Mouse (Mus musculus) adrenal gland, adult (tissue): Measurements from ENCODE around the gene Mgat4b.

ENCODE experiments used
- DNase-seq, 2 experiments: peaks; one replicate each; pipeline ENCODE4 v3.0.0; 2022 to 2023; ENCODE audit warnings: low spot score in 1 of 2; ENCODE audit not compliant: inconsistent age in 2 of 2

Mgat4b gene

DNA sequence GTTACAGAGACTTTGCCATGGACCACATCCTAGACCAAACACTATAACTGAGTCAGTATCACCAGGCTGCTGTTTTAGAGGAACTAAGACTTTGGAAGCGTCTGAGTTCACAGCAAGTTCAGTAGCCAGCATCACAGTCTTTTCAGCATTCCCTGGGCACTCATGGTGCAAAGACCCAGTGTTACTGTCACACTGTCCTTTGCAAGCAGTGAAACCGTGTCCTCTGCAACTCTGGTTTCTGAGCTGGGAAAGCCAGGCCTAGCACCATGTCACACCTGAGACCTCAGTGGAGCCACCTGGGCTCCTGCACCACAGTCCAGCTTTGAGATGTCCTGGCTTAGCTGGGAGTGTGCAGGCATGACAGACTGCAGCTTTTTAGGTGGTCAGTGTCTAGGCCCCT lies 11.8 kb upstream of the Mgat4b start:
- peak in 1 of 2 experiments; percentile 63 for DNase-seq

GRCm38 (mm10) chr11:50200613-50201012 lies 10.1 kb upstream of the Mgat4b start:
- peak in 1 of 2 experiments; percentile 72 for DNase-seq

GRCm38 (mm10) chr11:50201590-50201989 lies 9.1 kb upstream of the Mgat4b start:
- DNase-seq: peak in 1 of 2 experiments; percentile 70

DNA sequence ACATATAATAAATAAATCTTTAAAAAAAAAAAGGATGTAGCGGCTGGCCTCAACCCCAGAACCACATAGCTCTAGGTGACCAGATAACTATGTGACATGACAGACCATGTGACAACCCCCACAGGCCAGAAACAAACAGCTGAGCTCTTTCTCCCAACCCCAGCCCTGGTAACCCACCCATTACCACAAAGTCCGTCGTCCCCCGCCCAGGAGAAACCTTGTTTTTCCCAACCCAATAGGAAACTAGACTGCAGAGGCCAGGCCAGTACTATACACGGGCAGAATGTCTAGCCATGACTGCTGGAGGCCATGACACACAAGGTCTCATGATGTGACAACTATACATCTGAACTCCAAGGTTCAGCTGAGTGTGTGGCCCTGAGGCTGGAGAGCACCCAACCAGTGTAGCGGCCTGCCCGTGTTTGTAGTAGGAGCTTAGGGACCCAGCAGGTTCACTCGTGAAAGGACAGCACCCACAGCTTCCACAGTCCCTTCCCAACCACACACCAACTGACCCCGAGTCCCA lies 7.3 kb upstream of the Mgat4b start:
- peak in 1 of 2 experiments; percentile 66 for DNase-seq

DNA sequence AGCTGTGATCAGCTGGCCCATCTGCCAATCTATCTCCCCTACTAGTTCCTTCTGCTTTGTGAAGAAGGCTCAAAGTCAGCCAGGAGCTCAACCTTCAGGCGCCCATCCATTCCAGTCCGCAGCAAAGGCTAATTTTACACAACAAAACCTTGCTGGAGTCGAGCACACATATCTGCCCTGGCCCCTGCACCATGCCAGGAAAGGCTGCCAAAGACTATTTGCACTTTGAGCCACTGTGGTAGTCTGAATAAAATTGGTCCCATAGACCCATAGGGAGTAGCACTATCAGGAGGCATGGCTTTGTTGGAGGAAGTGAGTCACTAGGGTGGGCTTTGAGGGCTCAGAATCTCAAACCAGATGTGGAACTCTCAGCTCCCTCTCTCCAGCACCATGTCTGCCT lies 5.3 kb upstream of the Mgat4b start:
- no peak for DNase-seq

DNA sequence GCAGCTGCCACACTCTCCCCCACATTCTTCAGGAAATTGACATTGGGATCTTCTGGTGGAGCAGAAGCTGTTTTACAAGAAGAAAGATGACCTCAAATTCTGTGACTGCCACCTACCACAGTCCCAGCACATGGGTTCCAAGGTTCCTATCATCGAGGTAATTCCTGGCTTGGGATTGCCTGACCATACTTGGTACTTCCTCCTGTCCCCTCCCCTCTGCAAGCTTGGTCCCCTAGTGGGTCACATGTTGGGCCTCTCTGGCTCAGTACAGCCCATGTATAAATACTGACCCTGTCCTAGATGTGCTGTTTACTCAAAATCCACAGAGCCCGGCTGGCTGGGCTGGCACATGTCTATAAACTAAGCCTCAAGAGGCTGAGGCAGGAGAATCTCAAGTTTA lies 4.7 kb upstream of the Mgat4b start:
- DNase-seq: peak in 1 of 2 experiments; percentile 54

DNA sequence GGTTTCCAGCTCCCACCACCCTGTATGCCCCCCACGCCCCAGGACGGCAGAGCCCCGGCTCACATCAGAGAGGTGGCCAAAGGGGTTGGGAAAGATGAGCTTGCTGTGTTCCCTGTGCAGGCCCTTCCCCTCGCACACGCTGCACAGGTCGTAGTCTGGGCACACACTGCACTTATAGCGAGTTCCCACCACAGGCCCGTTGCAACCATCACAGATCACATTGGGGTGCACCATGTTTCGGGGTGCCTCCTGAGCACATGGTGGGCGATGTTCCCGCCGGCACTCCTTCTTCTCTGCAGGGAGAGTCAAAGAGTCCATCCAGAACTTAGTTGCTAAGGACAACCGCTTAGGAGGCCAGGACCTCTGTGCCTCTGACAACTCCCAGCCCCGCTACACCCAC lies 3.3 kb upstream of the Mgat4b start:
- DNase-seq: peak in 1 of 2 experiments; percentile 25

DNA sequence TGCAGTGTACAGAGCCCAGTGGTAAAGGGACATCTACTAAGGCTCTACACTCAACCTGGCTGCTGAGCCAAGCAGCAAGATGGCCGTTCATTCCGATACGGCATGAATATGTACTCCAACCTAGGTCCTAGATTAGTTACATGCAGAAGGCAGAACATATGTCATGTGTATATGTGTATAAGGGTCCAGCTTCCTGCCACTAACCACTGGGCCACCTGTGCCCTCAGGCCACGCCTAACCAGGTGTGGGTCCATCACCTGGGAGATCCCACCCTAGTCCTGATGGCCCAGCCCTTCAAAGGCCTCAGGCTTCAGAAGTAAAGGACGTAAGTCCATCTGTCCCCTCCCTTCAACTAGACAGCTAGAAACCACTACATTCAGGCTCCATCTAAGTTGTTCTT lies 2.7 kb upstream of the Mgat4b start:
- DNase-seq: no peak

DNA sequence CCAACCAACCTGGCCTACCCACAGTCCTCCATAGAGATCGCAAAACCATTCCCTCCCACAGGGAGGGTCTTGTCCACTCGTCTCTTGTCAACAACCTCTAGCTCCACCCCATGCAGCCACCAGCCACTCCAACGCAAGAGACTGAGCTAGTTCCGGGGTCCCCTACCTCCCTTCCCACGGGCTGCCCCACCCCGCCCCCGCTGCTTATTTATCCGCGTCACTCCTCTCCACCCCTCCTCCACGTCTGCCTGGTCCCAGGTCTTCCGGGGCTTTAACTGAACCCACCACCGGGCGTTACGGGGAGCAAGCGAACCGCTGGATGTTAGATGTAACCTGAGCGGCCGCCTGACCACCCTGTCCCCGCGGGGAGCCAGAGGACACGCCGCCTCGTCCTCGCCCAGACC lies 587 bp upstream of the Mgat4b start:
- DNase-seq: peak; percentile 92 to 96

DNA sequence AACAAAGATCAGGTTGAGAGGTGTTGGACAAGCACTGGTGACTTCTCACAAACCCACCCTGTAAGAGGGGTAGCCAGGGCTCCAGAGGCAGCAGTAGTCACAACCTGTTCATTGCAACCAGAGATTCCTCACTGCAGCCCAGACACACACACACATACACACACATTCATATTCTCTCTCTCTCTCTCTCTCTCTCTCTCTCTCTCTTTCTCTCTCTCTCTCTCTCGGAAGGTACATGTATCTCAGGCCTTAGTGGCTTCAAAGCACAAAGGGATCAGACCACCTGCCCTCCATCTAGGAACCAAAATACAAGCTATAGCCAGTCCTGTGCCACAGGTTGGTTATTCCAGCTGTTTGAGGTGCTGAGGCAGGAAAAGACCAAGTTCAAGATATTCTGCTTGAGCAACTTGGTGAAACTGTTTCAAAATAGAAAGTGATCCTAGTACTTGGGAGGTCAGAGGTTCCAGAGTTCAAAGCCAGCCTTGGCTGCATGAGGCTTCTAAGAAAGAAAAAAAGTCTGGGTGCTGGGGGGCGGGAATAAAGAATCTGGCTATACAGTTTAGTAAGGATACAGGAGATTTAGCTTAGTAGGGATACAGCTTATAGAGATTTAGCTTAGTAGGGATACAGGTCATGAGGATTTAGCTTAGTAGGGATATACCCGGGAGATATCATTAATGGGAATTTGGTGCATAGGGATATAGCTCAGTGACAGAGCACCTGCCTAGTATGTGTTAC lies 801 bp downstream of the Mgat4b start:
- peak in 1 of 2 experiments; percentile 73 for DNase-seq

GRCm38 (mm10) chr11:50212060-50212739 lies 1.5 kb downstream of the Mgat4b start:
- peak in 1 of 2 experiments; percentile 81 for DNase-seq

- peak; percentile 96 to 99 for DNase-seq
These were observed 2.4 kb downstream of the Mgat4b start for GRCm38 (mm10) chr11:50212848-50213758.

- DNase-seq: no peak
These were observed 3.9 kb downstream of the Mgat4b start for GRCm38 (mm10) chr11:50214631-50215030.

GRCm38 (mm10) chr11:50215633-50216032 lies 4.9 kb downstream of the Mgat4b start:
- DNase-seq: no peak

DNA sequence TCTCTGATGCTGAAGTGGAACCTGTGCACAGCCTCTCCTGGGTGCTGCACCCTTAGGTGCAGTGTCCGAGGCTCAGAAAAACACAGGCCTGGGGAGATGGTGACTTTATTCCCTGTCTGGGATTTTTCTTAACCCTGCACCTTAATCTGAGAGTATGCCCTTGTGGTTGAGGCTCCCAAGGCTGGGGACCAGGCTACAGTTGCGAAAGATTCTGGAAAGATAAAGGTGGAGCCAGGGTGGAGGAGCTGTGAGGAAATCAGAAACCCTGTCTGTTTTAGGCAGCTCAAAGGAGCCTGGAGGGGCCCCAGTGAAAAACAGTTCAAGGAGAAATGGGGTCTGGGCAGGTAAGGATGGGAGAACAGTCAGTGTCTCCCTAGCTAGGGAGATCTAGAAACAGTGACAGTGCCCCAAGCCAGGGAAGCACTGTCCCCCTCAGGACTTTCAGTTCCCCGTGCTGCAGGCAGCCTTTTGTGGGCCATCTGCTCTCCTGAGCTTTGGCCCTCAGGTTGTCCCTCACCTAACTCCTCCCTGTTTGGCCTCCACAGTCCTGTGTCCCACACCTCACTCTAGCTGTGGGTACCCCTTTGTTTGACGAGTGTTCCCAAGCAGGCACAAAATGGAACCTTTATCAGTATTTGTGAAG lies 6.2 kb downstream of the Mgat4b start:
- peak in 1 of 2 experiments; percentile 90 for DNase-seq

GRCm38 (mm10) chr11:50217811-50218210 lies 7.1 kb downstream of the Mgat4b start:
- DNase-seq: peak in 1 of 2 experiments; percentile 85

- DNase-seq: no peak
These were observed 9.1 kb downstream of the Mgat4b start for GRCm38 (mm10) chr11:50219833-50220232.

- DNase-seq: peak in 1 of 2 experiments; percentile 73
These were observed 12.0 kb downstream of the Mgat4b start for GRCm38 (mm10) chr11:50222559-50223276.

GRCm38 (mm10) chr11:50223783-50224662 lies 13.3 kb downstream of the Mgat4b start:
- DNase-seq: no peak
